Mouse (Mus musculus) forebrain, embryonic 13.5 days (tissue): ENCODE measurements around the gene Rorc. TPM values are rescaled to one million over a fixed set of nuclear protein-coding genes. Genes with fewer than 3 reads are reported as not detected.

Experiments used
- ATAC-seq: fragments of 200-750 bp; cut with Nextera tagmentation; 2 replicates; pipeline ENCODE4 v1.8.0; 2017
- H3K27ac ChIP-seq: fragments of 300-500 bp; sonication (generic); 2 replicates; pipeline ENCODE4 v1.5.1; 2015; ENCODE audit warnings: inconsistent platforms, mild to moderate bottlenecking, moderate library complexity
- H3K27me3 ChIP-seq: fragments of 300-500 bp; sonication (generic); 2 replicates; pipeline ENCODE4 v1.6.1; 2015; ENCODE audit warnings: mild to moderate bottlenecking, inconsistent platforms
- H3K36me3 ChIP-seq: fragments of 300-500 bp; sonication (generic); 2 replicates; pipeline ENCODE4 v1.6.1; 2015; ENCODE audit warnings: mild to moderate bottlenecking, inconsistent platforms; ENCODE audit not compliant: poor library complexity, severe bottlenecking
- H3K4me1 ChIP-seq: fragments of 300-500 bp; sonication (generic); 2 replicates; pipeline ENCODE4 v1.6.1; 2015; ENCODE audit warnings: inconsistent platforms
- H3K4me2 ChIP-seq: fragments of 300-500 bp; sonication (generic); 2 replicates; pipeline ENCODE4 v1.6.1; 2015; ENCODE audit warnings: inconsistent platforms, mild to moderate bottlenecking, moderate library complexity
- H3K4me3 ChIP-seq: fragments of 300-500 bp; sonication (generic); 2 replicates; pipeline ENCODE4 v1.5.1; 2015; ENCODE audit warnings: mild to moderate bottlenecking, inconsistent platforms
- H3K9ac ChIP-seq: fragments of 300-500 bp; sonication (generic); 2 replicates; pipeline ENCODE4 v1.6.1; 2015; ENCODE audit warnings: mild to moderate bottlenecking, inconsistent platforms
- H3K9me3 ChIP-seq: fragments of 300-500 bp; sonication (generic); replicated peaks from 2 replicates; pipeline ENCODE4 v1.6.1; 2016; ENCODE audit warnings: inconsistent platforms
- WGBS: fragments of 180-500 bp; shearing (Covaris S2); methylation state at CpG from one replicate; pipeline ENCODE4 v1.1.7; 2015; 5-methylcytosine and 5-hydroxymethylcytosine counted together
- polyA plus RNA-seq: library from polyadenylated mRNA; unstranded; fragments of >200 nt; fragmentation: Nextera tagmentation; extraction: Ambion mirVana; gene quantifications from 2 replicates; pipeline ENCODE4 v1.2.1, GENCODE M21; 2015

The Rorc gene
- polyA plus RNA-seq, 1 experiment from 2014 or later = 1.7 TPM

DNA sequence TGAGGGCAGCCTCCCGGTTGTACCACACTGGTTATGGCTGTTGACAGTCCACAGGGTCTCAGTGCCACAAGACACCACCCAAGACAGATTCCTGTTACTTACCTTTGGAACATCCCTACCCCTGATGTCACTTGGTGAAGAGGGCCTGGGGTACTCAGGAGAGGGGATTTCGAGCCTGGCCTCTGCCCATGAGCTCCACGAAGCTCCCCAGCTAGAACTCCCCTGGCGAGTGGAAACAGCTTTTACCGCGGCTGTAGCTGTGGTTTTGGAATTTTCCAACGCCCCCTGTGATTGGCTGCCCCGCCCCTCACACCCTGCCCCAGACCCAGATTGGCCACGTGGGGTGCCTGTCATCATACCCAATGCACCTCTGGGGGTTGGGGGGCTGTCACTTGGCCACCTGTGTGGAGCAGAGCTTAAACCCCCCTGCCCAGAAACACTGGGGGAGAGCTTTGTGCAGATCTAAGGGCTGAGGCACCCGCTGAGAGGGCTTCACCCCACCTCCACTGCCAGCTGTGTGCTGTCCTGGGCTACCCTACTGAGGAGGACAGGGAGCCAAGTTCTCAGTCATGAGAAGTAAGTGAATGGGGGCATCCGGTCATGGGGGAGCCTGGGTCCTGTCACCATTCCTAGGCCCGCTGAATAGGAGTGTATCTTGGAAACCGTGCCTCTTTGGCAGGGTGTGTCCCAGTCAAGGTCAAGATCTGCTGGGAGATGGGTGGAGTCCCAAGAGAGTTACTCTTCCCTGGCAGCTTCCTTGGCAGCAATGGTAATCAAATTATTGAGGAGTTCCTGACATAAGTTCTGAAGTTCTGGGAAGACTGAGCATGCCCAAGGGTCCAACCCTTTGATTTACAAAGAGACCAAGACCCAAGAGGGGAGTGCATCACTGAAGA lies 4.7 kb downstream of the Rorc start:
- H3K4me2 ChIP-seq = no peak overlapping the region
- H3K4me3 ChIP-seq = no peak overlapping the region
- WGBS = 20% methylated on average over 13 of the region's 13 CpGs
- no peaks in the 10 kb centered on the region for H3K27me3 ChIP-seq
- H3K4me1 ChIP-seq = peaks cover 19% of the 10 kb centered on the region
- H3K36me3 ChIP-seq = no peaks in the 10 kb centered on the region
- ATAC-seq = no peak
- no peak overlapping the region for H3K9ac ChIP-seq
- H3K9me3 ChIP-seq = no peaks in the 10 kb centered on the region
- no peak overlapping the region for H3K27ac ChIP-seq

DNA sequence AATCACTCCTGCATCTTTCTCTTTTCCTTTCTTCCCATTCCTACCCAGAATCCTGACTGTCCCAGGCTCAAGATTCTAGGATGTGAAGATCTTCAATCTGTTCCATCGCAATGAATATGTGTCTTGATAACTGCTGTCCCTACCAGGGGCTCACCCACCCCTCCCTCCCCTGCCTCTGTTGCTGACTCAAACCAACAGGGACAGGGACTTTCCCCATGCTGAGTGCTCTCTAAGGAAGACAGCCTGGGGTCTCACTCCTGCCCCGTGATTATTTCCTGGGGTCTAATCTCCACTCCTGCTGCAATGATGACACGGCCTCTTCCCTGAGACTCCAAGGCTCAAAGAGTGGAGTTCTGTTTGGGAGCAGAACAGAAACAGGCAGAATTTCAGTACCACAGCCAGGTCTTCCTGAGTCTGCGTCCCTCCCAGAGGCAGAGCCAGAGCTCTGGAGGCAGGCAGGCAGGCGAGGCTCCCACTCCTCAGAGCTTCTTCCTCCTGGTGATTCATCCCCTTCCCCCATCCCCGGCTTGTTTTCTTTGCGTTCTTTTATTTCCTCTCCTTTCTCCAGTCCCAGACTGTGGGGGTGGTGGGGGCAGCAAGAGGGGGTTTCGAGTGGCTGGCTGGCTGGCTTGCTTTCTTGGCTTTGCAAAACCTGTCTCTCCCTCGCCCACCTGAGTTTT lies 7.4 kb downstream of the Rorc start:
- Histone ChIP-seq H3K27ac (no peak overlapping the region), H3K36me3 (no peaks in the 10 kb centered on the region), H3K27me3 (no peaks in the 10 kb centered on the region), H3K9me3 (no peaks in the 10 kb centered on the region), H3K4me2 (no peak overlapping the region), H3K4me1 (no peaks in the 10 kb centered on the region), H3K4me3 (no peak overlapping the region), H3K9ac (no peak overlapping the region)
- no peak for ATAC-seq
- 21% methylated on average over 9 of the region's 9 CpGs for WGBS

DNA sequence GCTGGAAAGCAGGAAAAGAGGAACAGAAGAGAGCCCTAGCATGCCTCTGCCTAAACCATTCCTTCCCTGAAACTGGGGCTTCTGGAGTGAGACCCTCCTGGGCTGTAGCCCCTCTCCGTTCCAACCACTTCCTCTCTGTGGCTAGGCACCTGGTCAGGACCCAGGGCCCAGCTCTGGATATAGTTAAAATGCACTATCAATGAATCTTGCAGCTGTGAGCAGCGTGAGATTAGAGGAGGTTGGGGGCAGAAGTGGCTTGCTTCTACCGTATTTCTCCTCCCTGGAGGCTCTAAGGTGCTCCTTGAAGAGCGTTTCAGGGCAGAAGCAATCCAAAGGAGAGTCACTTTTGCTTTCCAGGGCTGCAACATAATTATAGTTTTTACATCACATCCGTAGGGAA lies 9.7 kb downstream of the Rorc start:
- no peaks in the 10 kb centered on the region for H3K9me3 ChIP-seq
- no peaks in the 10 kb centered on the region for H3K4me1 ChIP-seq
- no peak overlapping the region for H3K4me2 ChIP-seq
- no peaks in the 10 kb centered on the region for H3K27me3 ChIP-seq
- no peak for ATAC-seq
- no peak overlapping the region for H3K9ac ChIP-seq
- H3K36me3 ChIP-seq = no peaks in the 10 kb centered on the region
- 74% methylated on average over 5 of the region's 5 CpGs for WGBS
- H3K27ac ChIP-seq = no peak overlapping the region
- no peak overlapping the region for H3K4me3 ChIP-seq

DNA sequence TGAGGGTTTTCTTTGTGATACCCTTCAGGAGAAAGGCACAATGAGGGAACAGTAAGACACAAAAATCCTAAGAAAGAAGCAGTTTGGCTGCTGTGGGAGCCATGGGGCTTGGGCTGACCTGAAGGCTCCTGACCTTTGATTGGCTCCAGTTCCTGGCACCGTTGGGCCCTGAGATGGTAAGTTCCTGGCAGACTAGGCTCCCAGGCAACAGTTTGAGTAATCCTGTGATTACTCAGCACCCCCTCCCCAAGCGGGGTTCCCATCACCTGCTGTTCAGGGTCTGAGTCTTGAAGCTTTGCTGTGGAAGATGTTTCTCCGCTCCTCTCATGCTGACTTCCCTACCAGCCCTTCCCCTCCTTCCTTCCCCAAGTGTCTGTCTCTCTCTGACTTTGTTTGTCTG lies 10.9 kb downstream of the Rorc start:
- WGBS = 61% methylated on average over 3 of the region's 3 CpGs
- Histone ChIP-seq H3K4me1 (no peaks in the 10 kb centered on the region), H3K27ac (no peak overlapping the region), H3K9ac (no peak overlapping the region), H3K9me3 (no peaks in the 10 kb centered on the region), H3K36me3 (no peaks in the 10 kb centered on the region), H3K27me3 (no peaks in the 10 kb centered on the region), H3K4me3 (no peak overlapping the region), H3K4me2 (no peak overlapping the region)
- no peak for ATAC-seq

DNA sequence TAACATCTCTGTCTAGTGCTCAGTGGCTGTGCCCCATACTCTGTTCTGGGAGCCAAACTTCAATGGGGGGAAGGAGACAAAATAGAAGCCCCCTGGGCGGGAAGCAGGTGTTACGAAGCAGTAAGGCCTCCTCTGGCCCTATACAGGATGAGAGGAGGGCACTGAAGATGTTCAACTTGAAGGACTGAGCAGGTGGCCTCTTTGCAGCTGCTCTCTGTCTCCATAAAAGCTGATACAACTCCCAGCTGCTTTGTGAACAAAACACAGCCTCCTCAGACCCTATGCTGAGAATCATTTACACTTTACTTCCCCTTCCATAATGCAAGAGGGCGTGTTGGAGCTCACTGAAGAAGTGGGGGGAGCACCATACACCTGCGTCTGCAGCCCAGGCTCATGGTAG lies 14.1 kb downstream of the Rorc start:
- WGBS = 67% methylated on average over 4 of the region's 4 CpGs
- ATAC-seq = no peak
- Histone ChIP-seq H3K27ac (no peak overlapping the region), H3K36me3 (no peaks in the 10 kb centered on the region), H3K9me3 (no peaks in the 10 kb centered on the region), H3K9ac (no peak overlapping the region), H3K4me3 (no peak overlapping the region), H3K4me1 (no peaks in the 10 kb centered on the region), H3K27me3 (no peaks in the 10 kb centered on the region), H3K4me2 (no peak overlapping the region)

DNA sequence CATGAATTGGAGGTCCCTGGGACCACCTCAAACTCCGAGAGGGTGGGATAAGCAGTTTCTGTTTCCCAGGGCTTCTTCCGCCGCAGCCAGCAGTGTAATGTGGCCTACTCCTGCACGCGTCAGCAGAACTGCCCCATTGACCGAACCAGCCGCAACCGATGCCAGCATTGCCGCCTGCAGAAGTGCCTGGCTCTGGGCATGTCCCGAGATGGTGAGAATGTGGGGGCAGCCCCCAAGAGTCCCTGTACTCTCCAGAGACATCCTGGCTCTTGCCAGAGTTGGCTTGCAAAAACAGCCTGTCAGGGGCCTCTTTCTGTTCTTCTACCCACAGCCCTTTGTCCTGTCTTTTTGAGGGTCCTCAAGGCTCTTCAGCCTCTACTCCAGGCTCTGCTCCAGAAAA lies 14.8 kb downstream of the Rorc start:
- no peak for ATAC-seq
- Histone ChIP-seq H3K4me2 (no peak overlapping the region), H3K27me3 (no peaks in the 10 kb centered on the region), H3K4me3 (no peak overlapping the region), H3K27ac (no peak overlapping the region), H3K4me1 (no peaks in the 10 kb centered on the region), H3K36me3 (no peaks in the 10 kb centered on the region), H3K9ac (no peak overlapping the region), H3K9me3 (no peaks in the 10 kb centered on the region)
- 96% methylated on average over 10 of the region's 10 CpGs for WGBS

DNA sequence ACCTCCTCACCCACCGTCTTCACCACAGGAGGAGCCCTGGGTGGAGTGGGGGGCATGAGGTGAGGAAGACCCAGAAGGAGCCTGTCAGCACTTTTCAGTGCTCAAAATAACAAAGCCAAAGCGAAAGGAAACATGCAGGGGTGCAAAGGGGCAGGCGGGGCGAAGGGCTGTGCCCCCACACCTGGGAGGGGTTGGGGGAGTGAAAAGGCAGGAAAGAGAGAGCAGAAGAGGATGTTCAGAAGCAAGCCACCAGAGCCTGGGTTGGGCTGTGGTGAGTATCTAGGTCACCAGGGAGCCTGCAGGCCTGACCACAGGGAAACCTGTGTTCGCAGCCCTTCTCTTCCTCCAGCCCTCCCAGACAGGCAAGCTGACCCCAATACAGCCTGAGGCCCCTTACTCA lies 15.5 kb downstream of the Rorc start:
- H3K4me1 ChIP-seq = no peaks in the 10 kb centered on the region
- no peak overlapping the region for H3K27ac ChIP-seq
- no peaks in the 10 kb centered on the region for H3K36me3 ChIP-seq
- no peak for ATAC-seq
- 91% methylated on average over 5 of the region's 5 CpGs for WGBS
- H3K27me3 ChIP-seq = no peaks in the 10 kb centered on the region
- no peak overlapping the region for H3K9ac ChIP-seq
- H3K4me3 ChIP-seq = no peak overlapping the region
- H3K9me3 ChIP-seq = no peaks in the 10 kb centered on the region
- no peak overlapping the region for H3K4me2 ChIP-seq

DNA sequence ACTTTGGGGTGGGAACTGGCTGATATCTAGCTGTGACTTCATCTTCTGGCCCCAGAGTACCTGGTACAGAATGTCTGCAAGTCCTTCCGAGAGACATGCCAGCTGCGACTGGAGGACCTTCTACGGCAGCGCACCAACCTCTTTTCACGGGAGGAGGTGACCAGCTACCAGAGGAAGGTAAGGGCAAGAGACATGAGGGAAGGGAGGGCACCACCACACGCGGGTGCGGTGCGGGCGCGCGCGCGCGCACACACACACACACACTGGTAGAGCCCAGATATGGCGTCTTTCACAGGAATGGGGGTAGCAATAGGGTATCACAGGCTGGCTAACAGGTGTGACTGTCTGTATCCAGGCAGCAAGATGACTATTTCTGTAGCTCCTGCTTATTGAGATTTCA lies 16.8 kb downstream of the Rorc start:
- no peak for ATAC-seq
- H3K9me3 ChIP-seq = no peaks in the 10 kb centered on the region
- no peak overlapping the region for H3K4me3 ChIP-seq
- H3K27ac ChIP-seq = no peak overlapping the region
- H3K36me3 ChIP-seq = no peaks in the 10 kb centered on the region
- no peaks in the 10 kb centered on the region for H3K27me3 ChIP-seq
- no peak overlapping the region for H3K4me2 ChIP-seq
- no peak overlapping the region for H3K9ac ChIP-seq
- 95% methylated on average over 16 of the region's 16 CpGs for WGBS
- no peaks in the 10 kb centered on the region for H3K4me1 ChIP-seq

DNA sequence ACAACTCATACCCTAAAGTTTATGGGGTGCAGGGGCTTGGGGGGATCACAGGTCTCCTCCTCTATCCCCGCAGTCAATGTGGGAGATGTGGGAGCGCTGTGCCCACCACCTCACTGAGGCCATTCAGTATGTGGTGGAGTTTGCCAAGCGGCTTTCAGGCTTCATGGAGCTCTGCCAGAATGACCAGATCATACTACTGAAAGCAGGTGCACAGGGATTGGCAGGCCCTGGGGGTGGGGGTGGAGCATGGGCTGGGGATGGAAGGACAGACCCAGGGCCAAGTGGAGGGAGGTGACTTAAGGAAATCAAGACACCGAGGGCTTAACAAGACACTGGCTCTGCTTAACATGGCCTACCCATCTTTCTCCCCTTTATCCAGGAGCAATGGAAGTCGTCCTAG lies 18.4 kb downstream of the Rorc start:
- ATAC-seq = no peak
- no peaks in the 10 kb centered on the region for H3K9me3 ChIP-seq
- H3K36me3 ChIP-seq = no peaks in the 10 kb centered on the region
- H3K4me3 ChIP-seq = no peak overlapping the region
- H3K27me3 ChIP-seq = no peaks in the 10 kb centered on the region
- H3K9ac ChIP-seq = no peak overlapping the region
- 82% methylated on average over 5 of the region's 5 CpGs for WGBS
- no peak overlapping the region for H3K4me2 ChIP-seq
- H3K27ac ChIP-seq = no peak overlapping the region
- H3K4me1 ChIP-seq = no peaks in the 10 kb centered on the region

DNA sequence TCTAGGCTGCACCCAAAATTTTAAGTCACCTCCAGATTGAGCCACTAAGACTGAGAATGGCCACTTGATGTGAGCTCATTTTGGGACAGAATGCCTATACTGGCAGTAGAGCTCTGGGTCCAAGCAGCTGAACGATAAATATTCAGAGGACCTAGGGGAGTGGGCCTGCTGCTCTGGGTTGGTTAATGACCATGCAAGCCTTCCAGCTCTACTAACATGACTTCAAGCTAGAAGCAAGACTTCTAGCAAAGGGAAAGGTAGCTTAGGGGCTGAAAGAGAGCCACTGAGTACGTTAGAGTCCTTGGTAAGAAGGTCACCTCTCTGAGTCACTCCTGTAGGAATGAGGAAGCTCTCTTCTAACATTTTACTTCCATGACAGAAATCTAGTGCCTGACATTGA lies 19.5 kb downstream of the Rorc start:
- H3K27me3 ChIP-seq = 0 out of 2 replicates have a peak, but pooled peaks cover 7% of the 10 kb centered on the region
- no peak overlapping the region for H3K27ac ChIP-seq
- H3K4me2 ChIP-seq = no peak overlapping the region
- no peak for ATAC-seq
- H3K9ac ChIP-seq = no peak overlapping the region
- H3K9me3 ChIP-seq = no peaks in the 10 kb centered on the region
- H3K4me1 ChIP-seq = no peaks in the 10 kb centered on the region
- WGBS = 88% methylated on average over 2 of the region's 2 CpGs
- H3K36me3 ChIP-seq = no peaks in the 10 kb centered on the region
- H3K4me3 ChIP-seq = no peak overlapping the region

DNA sequence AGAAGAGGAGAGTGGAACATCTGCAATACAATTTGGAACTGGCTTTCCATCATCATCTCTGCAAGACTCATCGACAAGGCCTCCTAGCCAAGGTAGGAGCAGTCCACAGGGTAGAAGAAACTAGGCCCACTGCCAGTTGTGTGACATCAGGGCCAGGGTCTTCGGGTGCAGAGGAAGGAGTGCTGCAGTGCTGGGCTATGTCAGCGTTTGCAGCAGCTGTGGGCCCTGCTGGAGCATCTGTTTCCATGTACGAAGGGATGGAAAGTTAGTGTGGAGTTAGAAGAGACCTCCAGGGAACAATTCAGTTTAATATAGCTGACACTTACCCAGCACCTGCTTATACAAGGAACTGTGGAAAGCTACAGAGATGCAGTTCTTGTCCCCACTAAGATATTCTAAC lies 20.5 kb downstream of the Rorc start:
- ATAC-seq = no peak
- WGBS = 81% methylated on average over 4 of the region's 4 CpGs

DNA sequence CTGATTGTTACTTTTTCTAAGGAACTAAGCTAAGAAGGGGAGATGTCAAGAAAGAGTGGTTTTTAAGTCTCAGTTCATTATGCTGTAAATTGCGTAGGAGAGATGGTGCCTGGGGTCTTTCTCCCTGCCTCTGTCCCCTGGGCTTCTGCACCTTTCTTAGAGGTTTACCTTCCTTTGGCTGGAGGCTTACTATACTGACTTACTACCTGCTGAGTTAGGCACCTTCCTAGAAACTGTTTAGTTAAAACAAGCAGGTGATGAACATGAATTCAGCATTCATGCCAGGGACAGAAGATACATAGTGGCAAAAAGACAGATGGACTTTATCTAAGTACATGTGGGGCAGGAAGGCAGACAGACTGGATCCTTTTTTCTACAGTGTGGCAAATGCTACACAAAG lies 23.7 kb downstream of the Rorc start:
- WGBS = 79% methylated on average over 1 of the region's 1 CpGs
- Histone ChIP-seq H3K4me2 (no peak overlapping the region), H3K9ac (no peak overlapping the region), H3K4me1 (peaks cover 21% of the 10 kb centered on the region), H3K9me3 (no peaks in the 10 kb centered on the region), H3K27ac (no peak overlapping the region), H3K27me3 (peaks cover 18% of the 10 kb centered on the region), H3K36me3 (no peaks in the 10 kb centered on the region), H3K4me3 (no peak overlapping the region)
- ATAC-seq = no peak

More for the DNA sequence above, 20.5 kb downstream of the Rorc start:
- no peaks in the 10 kb centered on the region for H3K4me1 ChIP-seq
- no peaks in the 10 kb centered on the region for H3K9me3 ChIP-seq
- H3K36me3 ChIP-seq = no peaks in the 10 kb centered on the region
- peaks cover 13% of the 10 kb centered on the region for H3K27me3 ChIP-seq
- H3K4me2 ChIP-seq = no peak overlapping the region
- no peak overlapping the region for H3K4me3 ChIP-seq
- no peak overlapping the region for H3K27ac ChIP-seq
- no peak overlapping the region for H3K9ac ChIP-seq
